Mouse (Mus musculus) embryonic facial prominence, embryonic 10.5 days (tissue): ENCODE measurements around the gene Il23a. TPM values are rescaled to one million over a fixed set of nuclear protein-coding genes. Genes with fewer than 3 reads are reported as not detected.
"Not testable (repeated sequence)": the region's sequence is repeated elsewhere in the genome, so short reads cannot be mapped to it uniquely, and the experiment has no call there.

Experiments used
- DNase-seq: peaks from one replicate; pipeline ENCODE4 v3.0.0-alpha.2; 2017; ENCODE audit warnings: low spot score
- H3K27ac ChIP-seq: fragments of 300-500 bp; sonication (generic); replicated peaks from 2 replicates; pipeline ENCODE4 v1.5.1; 2016; ENCODE audit warnings: mild to moderate bottlenecking
- H3K27me3 ChIP-seq: fragments of 300-500 bp; sonication (generic); replicated peaks from 2 replicates; pipeline ENCODE4 v1.6.1; 2016; ENCODE audit warnings: low read depth, mild to moderate bottlenecking; ENCODE audit not compliant: poor library complexity, severe bottlenecking
- H3K36me3 ChIP-seq: fragments of 300-500 bp; sonication (generic); replicated peaks from 2 replicates; pipeline ENCODE4 v1.6.1; 2016; ENCODE audit warnings: mild to moderate bottlenecking, moderate library complexity
- H3K4me1 ChIP-seq: fragments of 300-500 bp; sonication (generic); 2 replicates; pipeline ENCODE4 v1.6.1; 2016
- H3K4me3 ChIP-seq: fragments of 300-500 bp; sonication (generic); 2 replicates; pipeline ENCODE4 v1.5.1; 2016; ENCODE audit warnings: mild to moderate bottlenecking, moderate library complexity
- H3K9me3 ChIP-seq: fragments of 300-500 bp; sonication (generic); 2 replicates; pipeline ENCODE4 v1.6.1; 2016; ENCODE audit warnings: mild to moderate bottlenecking
- WGBS: fragments of 180-500 bp; shearing (Covaris S2); methylation state at CpG from one replicate; pipeline ENCODE4 v1.1.7; 2016; 5-methylcytosine and 5-hydroxymethylcytosine counted together
- polyA plus RNA-seq: library from polyadenylated mRNA; unstranded; fragments of >200 nt; fragmentation: Nextera tagmentation; extraction: Ambion mirVana; gene quantifications from 2 replicates; pipeline ENCODE4 v1.2.1, GENCODE M21; 2016

Gene Il23a
- polyA plus RNA-seq, result 0.13 TPM in 1 of 2 replicates, not detected in the other

- H3K4me1 ChIP-seq, result peaks cover 11% of the 10 kb centered on the region
- 83% methylated on average over 11 of the region's 11 CpGs for WGBS
Measured at GRCm38 (mm10) chr10:128298702-128299171, at the start of gene Il23a. Gene Il23a, minus strand, starts transcription at chr10:128298752.

GRCm38 (mm10) chr10:128347541-128347940, 49.0 kb upstream of the Il23a start:
- Histone ChIP-seq H3K9me3 (no peaks in the 10 kb centered on the region), H3K4me1 (peaks cover 8% of the 10 kb centered on the region), H3K36me3 (peaks cover 68% of the 10 kb centered on the region), H3K4me3 (no peak overlapping the region), H3K27ac (no peak overlapping the region), H3K27me3 (no peaks in the 10 kb centered on the region)
- WGBS, result 93% methylated on average over 8 of the region's 8 CpGs
- no peak for DNase-seq

More at GRCm38 (mm10) chr10:128298702-128299171, at the start of gene Il23a:
- Histone ChIP-seq H3K27ac (no peak within 1 kb of the TSS), H3K4me3 (no peak within 1 kb of the TSS), H3K36me3 (no peaks in the 10 kb centered on the region), H3K9me3 (no peaks in the 10 kb centered on the region), H3K27me3 (no peaks in the 10 kb centered on the region)
- DNase-seq, result no peak

- Histone ChIP-seq H3K27me3 (no peaks in the 10 kb centered on the region), H3K4me3 (no peak overlapping the region), H3K36me3 (peaks cover 64% of the 10 kb centered on the region), H3K9me3 (no peaks in the 10 kb centered on the region), H3K27ac (no peak overlapping the region), H3K4me1 (peaks cover 10% of the 10 kb centered on the region)
- WGBS, result 78% methylated on average over 7 of the region's 7 CpGs
- DNase-seq, result peak; percentile 14
Measured at GRCm38 (mm10) chr10:128344568-128345275, 46.2 kb upstream of the Il23a start.

GRCm38 (mm10) chr10:128343436-128343835, 44.9 kb upstream of the Il23a start:
- Histone ChIP-seq H3K27ac (no peak overlapping the region), H3K36me3 (peaks cover 60% of the 10 kb centered on the region), H3K9me3 (no peaks in the 10 kb centered on the region), H3K4me1 (peaks cover 22% of the 10 kb centered on the region), H3K4me3 (no peak overlapping the region), H3K27me3 (no peaks in the 10 kb centered on the region)
- DNase-seq, result no peak
- WGBS, result 95% methylated on average over 1 of the region's 1 CpGs

- H3K4me1 ChIP-seq, result peaks cover 34% of the 10 kb centered on the region
- no peak overlapping the region for H3K27ac ChIP-seq
- no peak for DNase-seq
- no peaks in the 10 kb centered on the region for H3K27me3 ChIP-seq
- H3K36me3 ChIP-seq, result peaks cover 49% of the 10 kb centered on the region
- WGBS, result 83% methylated on average over 2 of the region's 2 CpGs
- H3K4me3 ChIP-seq, result no peak overlapping the region
- H3K9me3 ChIP-seq, result no peaks in the 10 kb centered on the region
Measured at GRCm38 (mm10) chr10:128340257-128340656, 41.7 kb upstream of the Il23a start.

GRCm38 (mm10) chr10:128338948-128339347, 40.4 kb upstream of the Il23a start:
- 85% methylated on average over 2 of the region's 2 CpGs for WGBS
- Histone ChIP-seq H3K36me3 (peaks cover 42% of the 10 kb centered on the region), H3K9me3 (no peaks in the 10 kb centered on the region), H3K4me1 (peaks cover 26% of the 10 kb centered on the region), H3K4me3 (peak overlapping the region; percentile 84), H3K27ac (no peak overlapping the region), H3K27me3 (no peaks in the 10 kb centered on the region)
- no peak for DNase-seq

- 26% methylated on average over 5 of the region's 5 CpGs for WGBS
- peaks cover 38% of the 10 kb centered on the region for H3K36me3 ChIP-seq
- H3K9me3 ChIP-seq, result no peaks in the 10 kb centered on the region
- H3K27ac ChIP-seq, result peak overlapping the region; percentile 92
- peaks cover 26% of the 10 kb centered on the region for H3K4me1 ChIP-seq
- H3K4me3 ChIP-seq, result peak overlapping the region; percentile 84
- no peaks in the 10 kb centered on the region for H3K27me3 ChIP-seq
- DNase-seq, result no peak
Measured at GRCm38 (mm10) chr10:128338415-128338814, 39.9 kb upstream of the Il23a start.

GRCm38 (mm10) chr10:128337306-128338181, 39.0 kb upstream of the Il23a start, which contains the start of gene Cs:
Gene Cs, plus strand, starts transcription at chr10:128337734.
- Histone ChIP-seq H3K9me3 (no peaks in the 10 kb centered on the region), H3K27me3 (no peaks in the 10 kb centered on the region), H3K4me3 (peak within 1 kb of the TSS; percentile 84), H3K4me1 (peaks cover 26% of the 10 kb centered on the region), H3K36me3 (peaks cover 29% of the 10 kb centered on the region), H3K27ac (peak within 1 kb of the TSS; percentile 92)
- 2% methylated on average over 61 of the region's 61 CpGs for WGBS
- peak; percentile 99 for DNase-seq

- Histone ChIP-seq H3K27ac (no peak overlapping the region; the same call in 1 of the 2 replicates), H3K36me3 (peaks cover 23% of the 10 kb centered on the region), H3K9me3 (no peaks in the 10 kb centered on the region), H3K27me3 (no peaks in the 10 kb centered on the region), H3K4me1 (peaks cover 26% of the 10 kb centered on the region), H3K4me3 (peak overlapping the region; percentile 84; the same call in 1 of the 2 replicates)
- WGBS, result 86% methylated on average over 3 of the region's 3 CpGs
- DNase-seq, result no peak
Measured at GRCm38 (mm10) chr10:128336597-128336996, 38.0 kb upstream of the Il23a start.

- DNase-seq, result no peak
- Histone ChIP-seq H3K36me3 (peaks cover 19% of the 10 kb centered on the region), H3K27ac (no peak overlapping the region), H3K4me3 (no peak overlapping the region), H3K9me3 (no peaks in the 10 kb centered on the region), H3K4me1 (peaks cover 26% of the 10 kb centered on the region), H3K27me3 (no peaks in the 10 kb centered on the region)
- WGBS, result 96% methylated on average over 3 of the region's 3 CpGs
Measured at GRCm38 (mm10) chr10:128336195-128336594, 37.6 kb upstream of the Il23a start.

GRCm38 (mm10) chr10:128335582-128335981, 37.0 kb upstream of the Il23a start:
- Histone ChIP-seq H3K4me3 (no peak overlapping the region), H3K27me3 (no peaks in the 10 kb centered on the region), H3K36me3 (peaks cover 13% of the 10 kb centered on the region), H3K4me1 (peaks cover 26% of the 10 kb centered on the region), H3K27ac (no peak overlapping the region), H3K9me3 (no peaks in the 10 kb centered on the region)
- DNase-seq, result peak; percentile 79
- 9% methylated on average over 4 of the region's 4 CpGs for WGBS

GRCm38 (mm10) chr10:128332358-128333249, 34.1 kb upstream of the Il23a start:
- not testable (repeated sequence) for DNase-seq, H3K4me1 ChIP-seq, H3K27me3 ChIP-seq, H3K4me3 ChIP-seq, H3K27ac ChIP-seq, H3K9me3 ChIP-seq
- WGBS, result 80% methylated on average over 6 of the region's 6 CpGs
- H3K36me3 ChIP-seq, result peaks cover 24% of the 10 kb centered on the region
